Mouse (Mus musculus) liver, adult 2 months (tissue): ENCODE data around the gene Lcat. TPM values are rescaled to one million over a fixed set of nuclear protein-coding genes. Genes with fewer than 3 reads are reported as not detected.

Experiments
- DNase-seq: peaks from one replicate; pipeline ENCODE4 v3.0.0-alpha.2; 2011; ENCODE audit warnings: low read depth, low spot score; ENCODE audit errors: extremely low read depth
- H3K27ac ChIP-seq: fragments of 200-500 bp; replicated peaks from 2 replicates; pipeline ENCODE4 v1.5.1; 2012; ENCODE audit warnings: low read depth, mild to moderate bottlenecking, control low read depth, inconsistent platforms, low read length; ENCODE audit not compliant: insufficient read depth
- H3K27me3 ChIP-seq: fragments of 200-500 bp; 2 replicates; pipeline ENCODE4 v1.6.1; 2012; ENCODE audit warnings: mild to moderate bottlenecking, moderate library complexity, low read length, inconsistent platforms; ENCODE audit not compliant: control insufficient read depth, insufficient read depth
- H3K36me3 ChIP-seq: fragments of 200-500 bp; 2 replicates; pipeline ENCODE4 v1.6.1; 2012; ENCODE audit warnings: low read length, inconsistent platforms; ENCODE audit not compliant: control insufficient read depth, insufficient read depth
- H3K4me1 ChIP-seq: fragments of 200-500 bp; 2 replicates; pipeline ENCODE4 v1.6.1; 2011; ENCODE audit warnings: low read length; ENCODE audit not compliant: control insufficient read depth, insufficient read depth
- H3K4me3 ChIP-seq: fragments of 200-500 bp; 2 replicates; pipeline ENCODE4 v1.5.1; 2011; ENCODE audit warnings: low read depth, mild to moderate bottlenecking, control low read depth, low read length, moderate library complexity; ENCODE audit not compliant: insufficient read depth
- H3K79me2 ChIP-seq: fragments of 200-500 bp; 2 replicates; pipeline ENCODE4 v1.6.1; 2012; ENCODE audit warnings: inconsistent platforms, mild to moderate bottlenecking, low read length, moderate library complexity; ENCODE audit not compliant: control insufficient read depth, insufficient read depth
- H3K9ac ChIP-seq: fragments of 200-500 bp; 2 replicates; pipeline ENCODE4 v1.6.1; 2012; ENCODE audit warnings: low read depth, mild to moderate bottlenecking, control low read depth, inconsistent platforms, low read length
- CTCF ChIP-seq: fragments of 200-500 bp; IDR thresholded peaks from 2 replicates; pipeline ENCODE4 v1.5.1; 2011; ENCODE audit warnings: low read depth, low read length, control low read depth
- POLR2A ChIP-seq: fragments of 200-500 bp; IDR thresholded peaks from 2 replicates; pipeline ENCODE4 v1.6.1; 2011; ENCODE audit warnings: low read length, control low read depth; ENCODE audit not compliant: insufficient read depth; ENCODE audit errors: extremely low read depth
- WGBS: fragments of 180-500 bp; shearing (Covaris S2); methylation state at CpG from one replicate; pipeline ENCODE4 v1.1.7; 2018; 5-methylcytosine and 5-hydroxymethylcytosine counted together
- polyA plus RNA-seq: library from polyadenylated mRNA; depleted of rRNA; stranded (reverse); fragments of >200 nt; gene quantifications from 2 replicates; pipeline ENCODE4 v1.2.3, GENCODE M21; 2012
- total RNA-seq: library from RNA; depleted of rRNA; stranded (reverse); fragments of >200 nt; gene quantifications from 2 replicates; pipeline ENCODE4 v1.2.3, GENCODE M21; 2014

Gene Lcat
- total and polyA plus RNA-seq, 2 experiments: 215 to 919 TPM

DNA sequence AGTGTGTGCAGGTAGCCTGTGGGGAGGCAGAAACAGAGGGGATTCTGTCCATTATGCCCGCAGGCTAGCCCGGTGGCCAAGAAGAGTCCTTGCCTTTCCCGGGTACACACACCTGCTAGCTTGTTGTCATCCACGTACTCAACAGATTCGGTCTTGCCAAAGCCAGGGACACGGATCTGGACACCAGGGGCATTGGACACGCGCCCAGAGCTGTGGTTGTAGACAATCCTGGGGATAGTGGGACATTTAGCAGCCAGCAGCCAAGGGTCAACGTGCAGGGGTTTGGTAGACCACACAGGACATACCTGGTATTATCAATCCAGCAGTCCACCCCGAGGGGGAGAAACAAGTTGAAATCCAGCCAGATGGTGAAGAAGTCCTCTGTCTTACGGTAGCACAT, 1.2 kb downstream of the Lcat start:
- Histone ChIP-seq H3K79me2 (peaks cover 8% of the 10 kb centered on the region; the same call in 1 of the 2 replicates), H3K4me1 (peaks cover 10% of the 10 kb centered on the region), H3K27ac (peak overlapping the region; percentile 89), H3K9ac (peak overlapping the region; percentile 71), H3K36me3 (peaks cover 6% of the 10 kb centered on the region; the same call in 1 of the 2 replicates), H3K27me3 (no peaks in the 10 kb centered on the region), H3K4me3 (peak overlapping the region; percentile 63)
- WGBS: 21% methylated on average over 11 of the region's 11 CpGs
- TF ChIP-seq CTCF (no peak), POLR2A (no peak)
- DNase-seq: peak; percentile 97

DNA sequence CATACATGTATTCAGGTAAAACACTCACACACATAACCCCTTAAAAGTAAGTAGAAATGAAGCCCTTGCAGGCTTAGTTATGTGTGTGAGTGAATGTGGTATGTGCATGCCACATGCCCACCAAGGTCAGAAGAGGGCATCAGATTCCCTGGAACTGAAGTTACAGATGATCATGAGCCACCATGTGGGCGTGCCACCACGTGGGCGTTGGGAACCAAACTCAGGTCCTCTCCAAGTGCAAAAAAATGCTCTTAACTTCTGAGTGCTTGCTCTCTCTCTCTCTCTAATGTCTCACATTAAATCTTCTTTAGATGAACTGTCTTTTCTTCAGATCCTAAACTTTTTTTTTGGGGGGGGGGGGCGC, 4.9 kb downstream of the Lcat start, which contains the start of gene Psmb10:
Gene Psmb10 (minus strand): TSS at position 139 of the 364 bp plus-strand sequence.
- H3K27me3 ChIP-seq: no peaks in the 10 kb centered on the region
- H3K4me1 ChIP-seq: peaks cover 8% of the 10 kb centered on the region; the same call in 1 of the 2 replicates
- peak within 1 kb of the TSS; percentile 87 for H3K4me3 ChIP-seq
- H3K79me2 ChIP-seq: peaks cover 8% of the 10 kb centered on the region; the same call in 1 of the 2 replicates
- H3K9ac ChIP-seq: peak within 1 kb of the TSS; percentile 75
- H3K36me3 ChIP-seq: peaks cover 6% of the 10 kb centered on the region; the same call in 1 of the 2 replicates
- TF ChIP-seq CTCF: 0 out of 2 replicates have a peak, but pooled peaks have one; percentile 14
- no peak for TF ChIP-seq POLR2A
- DNase-seq: peak; percentile 74
- whole genome bisulfite sequencing: under 1% methylated on average over 4 of the region's 4 CpGs
- H3K27ac ChIP-seq: peak within 1 kb of the TSS; percentile 91

DNA sequence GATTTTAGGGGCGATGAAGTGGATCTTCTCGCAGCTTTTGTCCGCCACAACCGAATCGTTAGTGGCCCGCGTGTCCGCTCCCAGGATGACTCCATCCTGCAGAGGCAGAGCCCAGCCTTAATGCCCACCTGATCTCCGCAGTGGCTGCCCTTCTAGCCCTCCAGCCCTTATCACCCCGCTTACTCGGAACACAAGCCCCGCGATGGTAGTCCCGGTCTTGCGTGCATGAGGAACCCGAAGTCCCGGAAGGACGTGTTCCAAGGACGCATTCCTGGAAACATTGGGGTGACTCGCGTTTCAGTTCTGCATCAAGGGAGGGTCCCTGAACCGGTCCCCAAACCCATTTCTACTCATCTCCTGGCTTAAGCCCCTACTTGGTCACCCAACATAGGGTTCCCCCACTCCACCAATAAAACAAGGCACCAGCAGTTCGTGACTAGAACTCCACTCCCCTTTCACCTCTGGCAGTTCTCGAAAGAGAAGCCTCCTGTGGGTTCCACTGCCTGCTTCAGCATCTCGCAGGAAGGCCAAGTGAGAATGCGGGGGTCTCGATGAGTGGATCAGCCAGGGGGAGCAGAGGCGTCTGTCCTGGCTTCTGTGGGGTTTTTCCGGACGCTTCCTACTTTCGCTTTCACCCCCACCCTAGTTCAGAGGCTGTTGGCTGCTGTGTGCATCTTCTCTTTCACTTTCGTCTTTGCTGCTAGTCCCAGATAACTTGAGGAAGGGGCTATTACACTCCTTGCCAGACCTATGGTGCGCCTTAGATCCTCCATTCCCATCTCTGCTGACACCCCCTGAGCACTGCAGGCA, 5.5 kb downstream of the Lcat start:
- Histone ChIP-seq H3K27me3 (no peaks in the 10 kb centered on the region), H3K27ac (peak overlapping the region; percentile 91), H3K9ac (peak overlapping the region; percentile 75), H3K4me1 (peaks cover 8% of the 10 kb centered on the region; the same call in 1 of the 2 replicates), H3K4me3 (peak overlapping the region; percentile 87), H3K36me3 (peaks cover 6% of the 10 kb centered on the region; the same call in 1 of the 2 replicates), H3K79me2 (peaks cover 8% of the 10 kb centered on the region; the same call in 1 of the 2 replicates)
- DNase-seq: peak; percentile 68
- TF ChIP-seq POLR2A: 0 out of 2 replicates have a peak, but pooled peaks have one; percentile 21
- no peak for TF ChIP-seq CTCF
- WGBS: under 1% methylated on average over 33 of the region's 33 CpGs

DNA sequence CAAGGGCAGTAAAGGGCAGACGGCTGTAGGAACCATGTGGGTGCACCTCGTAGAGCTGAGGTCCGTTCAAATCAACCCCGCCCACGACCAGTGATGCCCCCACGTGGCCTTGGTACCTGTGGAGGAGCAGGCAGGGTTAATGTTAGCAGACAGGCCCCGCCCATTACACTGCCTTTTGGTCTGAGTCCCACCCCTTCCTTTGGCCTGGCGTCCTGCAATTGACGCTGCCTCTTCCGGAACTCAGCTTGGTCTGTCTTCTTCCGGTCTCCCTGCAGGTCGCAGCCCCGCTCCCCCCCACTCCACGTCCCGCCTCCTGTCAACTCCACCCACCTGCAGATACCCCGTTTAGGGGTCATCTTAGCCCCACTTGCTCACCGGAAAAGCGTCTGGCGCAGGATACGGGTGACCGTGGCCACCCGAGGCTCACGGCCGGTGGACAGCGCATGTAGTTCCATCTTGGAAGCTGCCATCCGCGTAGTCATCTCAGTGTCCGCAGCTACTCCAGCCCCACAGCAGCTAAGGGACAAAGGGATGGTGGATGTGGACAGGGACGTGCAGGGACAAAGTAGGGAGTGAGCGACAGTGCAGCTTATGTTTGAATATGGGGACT, 6.2 kb downstream of the Lcat start:
- Histone ChIP-seq H3K4me1 (peaks cover 8% of the 10 kb centered on the region; the same call in 1 of the 2 replicates), H3K79me2 (peaks cover 8% of the 10 kb centered on the region; the same call in 1 of the 2 replicates), H3K27ac (peak overlapping the region; percentile 91), H3K9ac (peak overlapping the region; percentile 75), H3K36me3 (peaks cover 6% of the 10 kb centered on the region; the same call in 1 of the 2 replicates), H3K4me3 (peak overlapping the region; percentile 87), H3K27me3 (no peaks in the 10 kb centered on the region)
- peak; percentile 92 for DNase-seq
- TF ChIP-seq POLR2A (peak; percentile 82; the same call in 1 of the 2 replicates), CTCF (0 out of 2 replicates have a peak, but pooled peaks have one; percentile 9)
- WGBS: under 1% methylated on average over 30 of the region's 30 CpGs

DNA sequence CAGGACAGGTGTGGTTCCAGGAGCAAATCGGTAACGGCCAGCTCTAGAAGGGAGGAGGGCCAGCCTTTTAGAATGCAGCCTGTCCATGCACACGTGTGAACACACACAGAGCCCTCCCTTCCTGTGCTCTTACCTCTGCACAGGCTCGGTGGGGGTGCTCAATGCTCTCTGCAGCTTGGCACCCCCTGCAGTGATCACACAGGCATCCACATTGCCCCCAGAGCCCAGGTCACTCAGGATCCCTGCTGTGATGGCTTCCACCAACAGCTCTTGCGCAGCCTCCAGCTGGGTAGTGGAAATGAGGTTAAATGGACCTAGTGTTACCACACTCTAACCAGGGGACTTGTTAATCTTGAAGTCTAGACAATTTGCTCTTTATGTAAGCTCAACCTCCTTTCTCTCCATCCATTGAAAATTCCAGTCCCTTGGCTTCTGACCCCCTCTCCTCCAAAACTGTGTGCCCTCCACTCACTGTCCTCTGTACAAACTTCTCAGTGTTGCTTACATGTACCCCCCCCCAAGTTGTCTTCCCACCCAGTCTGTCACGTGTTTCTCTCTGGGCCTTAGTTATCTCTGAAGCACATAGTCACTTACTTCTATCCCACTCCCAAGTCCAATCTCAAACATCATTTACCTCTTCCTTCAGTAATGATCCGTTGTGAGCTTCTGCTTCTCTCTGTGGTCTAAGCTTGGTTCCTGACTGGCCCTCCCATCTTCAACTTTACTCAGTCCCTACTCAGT, 7.1 kb downstream of the Lcat start:
- Histone ChIP-seq H3K4me1 (peaks cover 5% of the 10 kb centered on the region; the same call in 1 of the 2 replicates), H3K27me3 (no peaks in the 10 kb centered on the region), H3K36me3 (peaks cover 5% of the 10 kb centered on the region; the same call in 1 of the 2 replicates), H3K27ac (no peak overlapping the region), H3K79me2 (0 out of 2 replicates have a peak, but pooled peaks cover under 1% of the 10 kb centered on the region), H3K9ac (no peak overlapping the region), H3K4me3 (no peak overlapping the region)
- WGBS: 49% methylated on average over 7 of the region's 7 CpGs
- no peak for TF ChIP-seq POLR2A
- no peak for TF ChIP-seq CTCF
- no peak for DNase-seq
